Mouse (Mus musculus) neural tube, embryonic 12.5 days (tissue): ENCODE results near the gene D17H6S53E. TPM values are rescaled to one million over a fixed set of nuclear protein-coding genes. Genes with fewer than 3 reads are reported as not detected.

ENCODE experiments used
- ATAC-seq: fragments of 200-750 bp; cut with Nextera tagmentation; 2 replicates; pipeline ENCODE4 v1.8.0; 2017; ENCODE audit warnings: low read depth, mild to moderate bottlenecking, moderate TSS enrichment, moderate library complexity; ENCODE audit not compliant: low FRiP score
- H3K27ac ChIP-seq: fragments of 300-500 bp; sonication (generic); 2 replicates; pipeline ENCODE4 v1.5.1; 2016
- H3K27me3 ChIP-seq: fragments of 300-500 bp; sonication (generic); replicated peaks from 2 replicates; pipeline ENCODE4 v1.6.1; 2016; ENCODE audit warnings: mild to moderate bottlenecking
- H3K36me3 ChIP-seq: fragments of 300-500 bp; sonication (generic); 2 replicates; pipeline ENCODE4 v1.6.1; 2016; ENCODE audit warnings: mild to moderate bottlenecking
- H3K4me1 ChIP-seq: fragments of 300-500 bp; sonication (generic); 2 replicates; pipeline ENCODE4 v1.6.1; 2016
- H3K4me2 ChIP-seq: fragments of 300-500 bp; sonication (generic); replicated peaks from 2 replicates; pipeline ENCODE4 v1.6.1; 2016; ENCODE audit warnings: mild to moderate bottlenecking
- H3K4me3 ChIP-seq: fragments of 300-500 bp; sonication (generic); 2 replicates; pipeline ENCODE4 v1.5.1; 2016
- H3K9ac ChIP-seq: fragments of 300-500 bp; sonication (generic); 2 replicates; pipeline ENCODE4 v1.6.1; 2016; ENCODE audit warnings: mild to moderate bottlenecking
- H3K9me3 ChIP-seq: fragments of 300-500 bp; sonication (generic); 2 replicates; pipeline ENCODE4 v1.6.1; 2016; ENCODE audit warnings: mild to moderate bottlenecking
- WGBS: fragments of 180-500 bp; shearing (Covaris S2); methylation state at CpG from one replicate; pipeline ENCODE4 v1.1.7; 2016; 5-methylcytosine and 5-hydroxymethylcytosine counted together
- polyA plus RNA-seq: library from polyadenylated mRNA; unstranded; fragments of >200 nt; fragmentation: Nextera tagmentation; extraction: Ambion mirVana; gene quantifications from 2 replicates; pipeline ENCODE4 v1.2.1, GENCODE M21; 2016

Gene D17H6S53E
- polyA plus RNA-seq, 1 experiment from 2014 or later = 6.1 TPM

- H3K4me1 ChIP-seq = peaks cover 23% of the 10 kb centered on the region
- H3K27me3 ChIP-seq = no peaks in the 10 kb centered on the region
- no peak for ATAC-seq
- peaks cover 62% of the 10 kb centered on the region for H3K36me3 ChIP-seq
- no peaks in the 10 kb centered on the region for H3K9me3 ChIP-seq
- no peak overlapping the region for H3K4me2 ChIP-seq
- no peak overlapping the region for H3K4me3 ChIP-seq
- H3K9ac ChIP-seq = no peak overlapping the region
- no peak overlapping the region for H3K27ac ChIP-seq
- 96% methylated on average over 3 of the region's 3 CpGs for WGBS
Measured at GRCm38 (mm10) chr17:35139269-35139668, 13.1 kb downstream of the D17H6S53E start.

GRCm38 (mm10) chr17:35140490-35140996 lies 14.4 kb downstream of the D17H6S53E start:
- Histone ChIP-seq H3K9ac (no peak overlapping the region), H3K9me3 (no peaks in the 10 kb centered on the region), H3K27ac (no peak overlapping the region), H3K36me3 (peaks cover 75% of the 10 kb centered on the region), H3K4me1 (peaks cover 23% of the 10 kb centered on the region), H3K27me3 (no peaks in the 10 kb centered on the region), H3K4me3 (no peak overlapping the region), H3K4me2 (no peak overlapping the region)
- no peak for ATAC-seq
- WGBS = 83% methylated on average over 16 of the region's 16 CpGs

- H3K9ac ChIP-seq = peak overlapping the region; percentile 38; the same call in 1 of the 2 replicates
- no peak for ATAC-seq
- H3K36me3 ChIP-seq = peaks cover 89% of the 10 kb centered on the region
- H3K27ac ChIP-seq = no peak overlapping the region
- 92% methylated on average over 6 of the region's 6 CpGs for WGBS
- no peak overlapping the region for H3K4me2 ChIP-seq
- no peaks in the 10 kb centered on the region for H3K27me3 ChIP-seq
- H3K4me3 ChIP-seq = no peak overlapping the region
- H3K9me3 ChIP-seq = no peaks in the 10 kb centered on the region
- H3K4me1 ChIP-seq = peaks cover 15% of the 10 kb centered on the region
Measured at GRCm38 (mm10) chr17:35141971-35142370, 15.8 kb downstream of the D17H6S53E start.

GRCm38 (mm10) chr17:35146139-35146538 lies 20.0 kb downstream of the D17H6S53E start:
- Histone ChIP-seq H3K36me3 (peaks cover 96% of the 10 kb centered on the region), H3K9ac (no peak overlapping the region), H3K4me1 (no peaks in the 10 kb centered on the region), H3K27me3 (no peaks in the 10 kb centered on the region), H3K4me2 (no peak overlapping the region), H3K9me3 (no peaks in the 10 kb centered on the region), H3K4me3 (no peak overlapping the region), H3K27ac (no peak overlapping the region)
- 94% methylated on average over 5 of the region's 5 CpGs for WGBS
- no peak for ATAC-seq

- Histone ChIP-seq H3K4me1 (no peaks in the 10 kb centered on the region), H3K27me3 (no peaks in the 10 kb centered on the region), H3K4me3 (no peak overlapping the region), H3K9me3 (no peaks in the 10 kb centered on the region), H3K36me3 (peaks cover 96% of the 10 kb centered on the region), H3K9ac (no peak overlapping the region), H3K27ac (no peak overlapping the region), H3K4me2 (no peak overlapping the region)
- 62% methylated on average over 3 of the region's 3 CpGs for WGBS
- ATAC-seq = no peak
Measured at GRCm38 (mm10) chr17:35147348-35147747, 21.2 kb downstream of the D17H6S53E start.

GRCm38 (mm10) chr17:35147922-35148639 lies 21.9 kb downstream of the D17H6S53E start:
- no peak for ATAC-seq
- Histone ChIP-seq H3K9ac (no peak overlapping the region), H3K4me2 (no peak overlapping the region), H3K4me1 (no peaks in the 10 kb centered on the region), H3K4me3 (no peak overlapping the region), H3K27me3 (no peaks in the 10 kb centered on the region), H3K27ac (no peak overlapping the region), H3K36me3 (peaks cover 96% of the 10 kb centered on the region), H3K9me3 (no peaks in the 10 kb centered on the region)
- WGBS = 71% methylated on average over 5 of the region's 5 CpGs

- Histone ChIP-seq H3K4me2 (no peak overlapping the region), H3K9me3 (no peaks in the 10 kb centered on the region), H3K9ac (no peak overlapping the region), H3K27ac (no peak overlapping the region), H3K4me3 (no peak overlapping the region), H3K27me3 (no peaks in the 10 kb centered on the region), H3K36me3 (peaks cover 96% of the 10 kb centered on the region), H3K4me1 (no peaks in the 10 kb centered on the region)
- ATAC-seq = no peak
- 92% methylated on average over 4 of the region's 4 CpGs for WGBS
Measured at GRCm38 (mm10) chr17:35152121-35152520, 25.9 kb downstream of the D17H6S53E start.

GRCm38 (mm10) chr17:35153077-35153476 lies 26.9 kb downstream of the D17H6S53E start:
- Histone ChIP-seq H3K4me1 (no peaks in the 10 kb centered on the region), H3K27me3 (no peaks in the 10 kb centered on the region), H3K9me3 (no peaks in the 10 kb centered on the region), H3K4me3 (no peak overlapping the region), H3K27ac (no peak overlapping the region), H3K36me3 (peaks cover 98% of the 10 kb centered on the region), H3K9ac (no peak overlapping the region), H3K4me2 (no peak overlapping the region)
- WGBS = 97% methylated on average over 9 of the region's 9 CpGs
- no peak for ATAC-seq

- H3K36me3 ChIP-seq = peaks cover 98% of the 10 kb centered on the region
- H3K27ac ChIP-seq = no peak overlapping the region
- H3K4me1 ChIP-seq = no peaks in the 10 kb centered on the region
- H3K4me2 ChIP-seq = no peak overlapping the region
- H3K9ac ChIP-seq = no peak overlapping the region
- H3K4me3 ChIP-seq = no peak overlapping the region
- WGBS = 87% methylated on average over 4 of the region's 4 CpGs
- ATAC-seq = no peak
- H3K27me3 ChIP-seq = no peaks in the 10 kb centered on the region
- H3K9me3 ChIP-seq = no peaks in the 10 kb centered on the region
Measured at GRCm38 (mm10) chr17:35153931-35154330, 27.8 kb downstream of the D17H6S53E start.

GRCm38 (mm10) chr17:35154616-35155015 lies 28.4 kb downstream of the D17H6S53E start:
- Histone ChIP-seq H3K27ac (no peak overlapping the region), H3K4me3 (no peak overlapping the region), H3K4me2 (no peak overlapping the region), H3K27me3 (no peaks in the 10 kb centered on the region), H3K9me3 (no peaks in the 10 kb centered on the region), H3K4me1 (no peaks in the 10 kb centered on the region), H3K9ac (no peak overlapping the region), H3K36me3 (peaks cover 98% of the 10 kb centered on the region)
- ATAC-seq = no peak
- WGBS = 77% methylated on average over 7 of the region's 7 CpGs

GRCm38 (mm10) chr17:35155451-35155850 lies 29.3 kb downstream of the D17H6S53E start:
- Histone ChIP-seq H3K27ac (no peak overlapping the region), H3K4me3 (no peak overlapping the region), H3K9ac (no peak overlapping the region), H3K36me3 (peaks cover 98% of the 10 kb centered on the region), H3K27me3 (no peaks in the 10 kb centered on the region), H3K9me3 (no peaks in the 10 kb centered on the region), H3K4me2 (no peak overlapping the region), H3K4me1 (no peaks in the 10 kb centered on the region)
- 92% methylated on average over 12 of the region's 12 CpGs for WGBS
- no peak for ATAC-seq

- 0 out of 2 replicates have a peak, but pooled peaks cover 3% of the 10 kb centered on the region for H3K4me1 ChIP-seq
- no peak for ATAC-seq
- H3K4me3 ChIP-seq = no peak overlapping the region
- no peaks in the 10 kb centered on the region for H3K27me3 ChIP-seq
- 91% methylated on average over 33 of the region's 33 CpGs for WGBS
- no peaks in the 10 kb centered on the region for H3K9me3 ChIP-seq
- no peak overlapping the region for H3K27ac ChIP-seq
- no peak overlapping the region for H3K9ac ChIP-seq
- peaks cover 100% of the 10 kb centered on the region for H3K36me3 ChIP-seq
- H3K4me2 ChIP-seq = no peak overlapping the region
Measured at GRCm38 (mm10) chr17:35156461-35157200, 30.5 kb downstream of the D17H6S53E start.
